Mouse (Mus musculus) megakaryocyte, embryonic 14.5 days (primary cell): ENCODE measurements around the gene Gm20489.

ENCODE experiments used
- FLI1 ChIP-seq: IDR thresholded peaks from 2 replicates; pipeline ENCODE4 v1.6.1; 2012; ENCODE audit warnings: low read length, inconsistent platforms, mixed read lengths
- GATA1 ChIP-seq: IDR thresholded peaks from 3 replicates; pipeline ENCODE4 v1.6.1; 2012; ENCODE audit warnings: mixed read lengths, low read length, inconsistent platforms, borderline replicate concordance

GRCm38 (mm10) chrX:101222796-101223162, 46.0 kb downstream of the Gm20489 start:
- TF ChIP-seq GATA1 (no peak), FLI1 (no peak)
